1 mouse cellular context compared by ENCODE assay signal in genomic region chr7:110121516-110122288, GRCm38 (mm10).
A peak's percentile ranks its signal among the peaks of the same experiment; 100 is the strongest.
TF ChIP-seq lines count a peak whose summit lies in the region.

Gene Wee1, plus strand, starts transcription at chr7:110122046.

TF ChIP-seq in CH12.LX, 34 proteins besides CTCF, POLR2A, EP300 and RAD21 (continued from another document):
- peak; percentile 95 for TF ChIP-seq USF1 (IDR thresholded peaks at IDR 0.05; ENCODE audit: low read depth, low read length)
- no peak for TF ChIP-seq UBTF (IDR thresholded peaks at IDR 0.05; ENCODE audit: low read depth, low read length)
- TF ChIP-seq ZC3H11A (IDR thresholded peaks at IDR 0.05; ENCODE audit: low read depth, low read length): no peak
- no peak; the same call in 1 of the 2 replicates for TF ChIP-seq NELFE (IDR thresholded peaks at IDR 0.05; ENCODE audit: low read depth, low read length)
- peak; percentile 94 for TF ChIP-seq MAX (IDR thresholded peaks at IDR 0.05; ENCODE audit: low read length)
- TF ChIP-seq ZKSCAN1 (IDR thresholded peaks at IDR 0.05; ENCODE audit: borderline replicate concordance, low read depth, low read length): no peak
TF ChIP-seq in CH12.LX: peak in this region for 16.
